Mouse (Mus musculus) testis, adult 2 months (tissue): ENCODE data around the gene 4931429L15Rik. TPM values are rescaled to one million over a fixed set of nuclear protein-coding genes. Genes with fewer than 3 reads are reported as not detected.

Source experiments
- H3K27ac ChIP-seq: fragments of 200-500 bp; 2 replicates; pipeline ENCODE4 v1.5.1; 2012; ENCODE audit warnings: low read depth, low read length; ENCODE audit not compliant: control insufficient read depth, insufficient read depth
- H3K27me3 ChIP-seq: fragments of 200-500 bp; 2 replicates; pipeline ENCODE4 v1.6.1; 2012; ENCODE audit warnings: mild to moderate bottlenecking, low read length, moderate library complexity; ENCODE audit not compliant: control insufficient read depth, insufficient read depth
- H3K36me3 ChIP-seq: fragments of 200-500 bp; 2 replicates; pipeline ENCODE4 v1.6.1; 2012; ENCODE audit warnings: mild to moderate bottlenecking, low read length; ENCODE audit not compliant: control insufficient read depth, insufficient read depth
- H3K4me1 ChIP-seq: fragments of 200-500 bp; 2 replicates; pipeline ENCODE4 v1.6.1; 2012; ENCODE audit warnings: low read length; ENCODE audit not compliant: control insufficient read depth, insufficient read depth
- H3K4me3 ChIP-seq: fragments of 200-500 bp; 2 replicates; pipeline ENCODE4 v1.5.1; 2012; ENCODE audit warnings: low read depth, mild to moderate bottlenecking, low read length, moderate library complexity, mixed read lengths; ENCODE audit not compliant: control insufficient read depth
- CTCF ChIP-seq: fragments of 200-500 bp; IDR thresholded peaks from 2 replicates; pipeline ENCODE4 v1.5.1; 2012; ENCODE audit warnings: low read depth, mild to moderate bottlenecking, inconsistent platforms, low read length, moderate library complexity; ENCODE audit not compliant: control insufficient read depth, insufficient read depth, insufficient replicate concordance
- POLR2A ChIP-seq: fragments of 200-500 bp; IDR thresholded peaks from 2 replicates; pipeline ENCODE4 v1.6.1; 2012; ENCODE audit warnings: low read depth, mild to moderate bottlenecking, inconsistent platforms, low read length, moderate library complexity; ENCODE audit not compliant: control insufficient read depth
- polyA plus RNA-seq: library from polyadenylated mRNA; depleted of rRNA; stranded (reverse); fragments of >200 nt; gene quantifications from 2 replicates; pipeline ENCODE4 v1.2.3, GENCODE M21; 2012

Gene 4931429L15Rik
- polyA plus RNA-seq, 1 experiment = 180 TPM

DNA sequence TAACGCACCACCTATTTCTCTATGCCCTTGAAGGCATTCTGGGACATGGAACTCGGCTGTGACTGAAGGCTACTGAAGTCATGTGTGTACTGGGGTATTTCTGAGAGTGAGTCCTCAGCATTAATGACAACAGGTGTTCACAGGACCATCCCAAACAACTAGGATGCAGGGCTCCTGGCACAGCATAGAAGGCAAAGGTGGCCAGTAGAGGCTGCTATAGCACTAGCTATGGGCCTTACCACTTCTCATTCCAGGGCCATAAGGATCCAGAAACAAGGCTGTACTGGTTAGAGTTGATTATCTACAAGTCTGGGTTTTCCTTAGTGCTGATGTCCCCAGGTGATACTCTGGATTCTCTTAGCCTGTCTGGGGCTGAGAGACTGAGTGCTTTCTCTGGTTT lies 4.9 kb downstream of the 4931429L15Rik start:
- H3K27me3 ChIP-seq = no peaks in the 10 kb centered on the region
- peaks cover 4% of the 10 kb centered on the region; the same call in 1 of the 2 replicates for H3K4me1 ChIP-seq
- peak overlapping the region; percentile 72 for H3K4me3 ChIP-seq
- no peaks in the 10 kb centered on the region for H3K36me3 ChIP-seq
- TF ChIP-seq CTCF = no peak
- no peak for TF ChIP-seq POLR2A
- no peak overlapping the region for H3K27ac ChIP-seq

DNA sequence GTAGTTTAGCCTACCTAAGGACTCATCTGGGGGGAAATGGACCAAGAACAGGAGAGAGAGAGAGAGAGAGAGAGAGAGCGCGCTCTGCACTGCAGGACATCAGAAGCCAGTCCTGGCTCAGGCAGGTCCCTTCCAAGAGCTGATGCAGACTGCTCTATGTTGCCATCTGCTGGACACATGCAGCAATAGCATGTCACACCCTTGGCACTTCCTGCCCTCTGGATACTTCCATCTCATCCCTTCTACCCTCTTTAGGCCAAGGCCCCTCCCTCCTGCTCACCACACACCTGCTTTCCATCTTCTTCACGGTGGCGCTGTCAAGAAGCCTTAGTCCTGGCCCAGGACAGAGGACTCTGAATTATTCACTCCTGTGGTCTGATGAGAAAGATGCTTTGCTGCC lies 5.3 kb downstream of the 4931429L15Rik start:
- no peak overlapping the region for H3K27ac ChIP-seq
- H3K36me3 ChIP-seq = no peaks in the 10 kb centered on the region
- H3K4me1 ChIP-seq = peaks cover 4% of the 10 kb centered on the region; the same call in 1 of the 2 replicates
- peak overlapping the region; percentile 72 for H3K4me3 ChIP-seq
- TF ChIP-seq CTCF (peak; percentile 95; the same call in 1 of the 2 replicates), POLR2A (no peak)
- H3K27me3 ChIP-seq = no peaks in the 10 kb centered on the region

DNA sequence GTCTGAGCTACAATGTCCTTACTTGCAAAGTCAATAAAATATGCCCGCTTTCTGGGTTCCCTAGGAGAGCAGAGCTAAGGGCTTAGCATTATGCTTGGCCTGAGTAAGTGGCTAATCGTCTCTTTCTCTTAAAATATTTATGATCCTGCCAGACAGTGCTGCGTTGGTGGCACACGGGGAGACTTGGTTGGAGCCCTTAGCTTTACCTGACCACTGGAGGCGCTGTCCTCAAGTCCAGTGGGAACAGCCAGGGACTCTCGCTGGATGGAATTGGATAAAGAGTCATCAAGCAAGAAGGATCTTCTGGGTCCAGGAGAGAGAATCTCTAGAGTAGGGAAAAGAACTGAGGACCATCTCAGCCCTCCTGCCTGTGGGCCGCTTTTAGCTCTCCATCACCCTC lies 10.7 kb downstream of the 4931429L15Rik start:
- Histone ChIP-seq H3K27me3 (no peaks in the 10 kb centered on the region), H3K4me1 (no peaks in the 10 kb centered on the region), H3K27ac (no peak overlapping the region), H3K36me3 (no peaks in the 10 kb centered on the region), H3K4me3 (no peak overlapping the region)
- no peak for TF ChIP-seq POLR2A
- peak; percentile 13; the same call in 1 of the 2 replicates for TF ChIP-seq CTCF

DNA sequence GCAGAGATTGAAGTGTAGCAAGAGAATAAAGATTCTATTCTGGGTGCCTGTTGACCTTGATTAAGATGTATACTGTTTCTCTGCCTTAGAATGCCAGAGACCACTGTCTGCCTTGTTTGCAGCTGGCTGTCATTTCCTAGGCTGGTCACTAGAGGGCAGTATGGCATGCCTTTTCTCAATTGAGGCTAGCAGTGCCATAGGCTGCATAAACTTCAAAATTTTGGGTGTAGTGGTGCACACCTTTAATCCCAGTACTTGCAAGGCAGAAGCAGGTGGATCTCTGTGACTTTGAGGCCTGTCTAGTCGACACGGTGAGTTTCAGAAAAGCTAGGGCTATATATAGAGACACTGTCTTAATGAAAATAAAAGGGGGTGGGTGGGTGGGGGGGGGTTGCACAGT lies 17.6 kb downstream of the 4931429L15Rik start:
- no peaks in the 10 kb centered on the region for H3K4me1 ChIP-seq
- no peak overlapping the region for H3K27ac ChIP-seq
- H3K4me3 ChIP-seq = no peak overlapping the region
- H3K36me3 ChIP-seq = no peaks in the 10 kb centered on the region
- TF ChIP-seq CTCF (peak; percentile 78; the same call in 1 of the 2 replicates), POLR2A (no peak)
- no peaks in the 10 kb centered on the region for H3K27me3 ChIP-seq

DNA sequence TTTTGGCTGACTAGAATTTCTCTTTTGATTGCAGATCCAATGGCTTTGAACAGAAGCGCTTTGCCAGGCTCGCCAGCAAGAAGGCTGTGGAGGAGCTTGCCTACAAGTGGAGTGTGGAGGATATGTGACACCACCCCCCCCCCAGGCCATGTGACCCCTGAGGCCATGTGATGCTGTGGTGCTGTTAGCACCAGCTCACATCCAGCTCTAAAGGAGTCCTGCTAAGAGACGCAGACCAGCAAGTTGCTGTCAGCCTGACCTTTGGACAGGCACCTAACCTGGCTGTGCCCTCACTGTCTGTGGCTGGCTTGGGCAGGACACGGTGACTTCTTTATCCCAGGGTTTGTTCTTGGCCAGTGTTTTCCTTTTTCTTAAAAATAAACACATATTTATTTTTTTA lies 21.4 kb downstream of the 4931429L15Rik start:
- no peaks in the 10 kb centered on the region for H3K36me3 ChIP-seq
- no peak overlapping the region for H3K4me3 ChIP-seq
- H3K27me3 ChIP-seq = no peaks in the 10 kb centered on the region
- TF ChIP-seq POLR2A (no peak), CTCF (no peak)
- H3K27ac ChIP-seq = no peak overlapping the region
- H3K4me1 ChIP-seq = no peaks in the 10 kb centered on the region

DNA sequence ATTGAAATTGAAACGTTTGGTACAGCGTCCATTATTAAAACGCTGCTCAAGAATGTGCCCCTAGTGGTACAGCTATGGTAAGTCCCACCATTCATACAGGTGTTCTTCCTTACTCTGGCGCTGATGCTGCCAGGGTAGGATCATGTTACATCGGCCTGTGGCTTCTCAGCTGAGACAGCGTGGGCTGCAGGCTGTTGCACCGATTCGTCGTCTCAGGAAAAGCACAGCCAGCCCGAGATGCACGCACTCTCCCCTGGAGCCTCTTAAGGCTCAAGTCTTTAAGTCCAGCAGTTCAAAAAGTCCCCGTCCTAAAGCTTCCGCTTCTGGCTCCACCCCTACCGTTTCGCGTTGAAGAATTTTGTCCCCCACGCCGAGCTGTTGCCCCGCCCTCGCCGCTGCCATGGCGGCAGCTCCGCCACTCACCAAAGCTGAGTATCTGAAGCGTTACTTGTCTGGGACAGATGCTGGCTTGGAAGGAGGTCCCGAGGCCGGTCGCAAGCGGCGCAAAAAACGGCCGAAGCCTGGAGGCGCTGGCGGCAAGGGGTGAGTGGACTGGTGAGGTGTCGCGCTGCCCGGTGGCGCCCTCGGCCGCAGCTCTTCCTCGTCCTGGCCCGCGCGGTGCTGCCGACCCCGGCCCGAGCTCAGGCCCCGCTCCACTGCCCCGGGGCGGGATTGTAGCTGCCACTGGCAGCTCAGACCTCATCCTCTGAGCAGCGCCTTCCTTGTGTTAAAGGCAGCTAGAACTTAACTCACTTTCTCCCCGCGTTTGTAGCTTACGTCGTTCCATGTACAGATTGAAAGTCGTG lies 37.0 kb downstream of the 4931429L15Rik start, which contains the start of gene Bud13:
Gene Bud13, plus strand, starts transcription at position 378 of the 806 bp plus-strand sequence.
- Histone ChIP-seq H3K27ac (peak within 1 kb of the TSS; percentile 81), H3K36me3 (no peaks in the 10 kb centered on the region; the same call in none of the 2 replicates), H3K4me3 (peak within 1 kb of the TSS; percentile 96), H3K4me1 (no peaks in the 10 kb centered on the region; the same call in 1 of the 2 replicates), H3K27me3 (no peaks in the 10 kb centered on the region)
- TF ChIP-seq CTCF (peak; percentile 25; the same call in 1 of the 2 replicates), POLR2A (peak; percentile 88)

DNA sequence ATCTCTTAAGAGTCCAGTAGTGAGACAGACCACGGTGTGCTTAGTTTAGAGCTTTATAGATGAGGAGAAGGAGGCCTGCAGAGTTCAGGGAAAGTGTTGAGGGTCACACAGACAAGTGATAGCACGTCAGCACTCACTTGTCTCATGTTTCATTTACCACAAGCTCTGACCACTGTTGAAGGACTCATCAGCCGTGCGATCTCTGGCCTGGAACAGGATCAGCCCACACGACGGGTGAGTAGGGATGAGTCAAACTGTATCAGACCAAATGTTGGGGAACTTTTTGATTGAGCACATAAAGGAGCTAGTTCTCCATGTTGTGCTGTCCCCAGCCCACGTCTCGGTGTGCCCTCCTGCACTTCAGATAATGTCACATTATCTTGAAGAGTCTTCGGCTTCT lies 45.3 kb downstream of the 4931429L15Rik start:
- TF ChIP-seq POLR2A (no peak), CTCF (no peak)
- Histone ChIP-seq H3K27me3 (no peaks in the 10 kb centered on the region), H3K36me3 (peaks cover 4% of the 10 kb centered on the region), H3K4me3 (no peak overlapping the region), H3K27ac (no peak overlapping the region), H3K4me1 (peaks cover 5% of the 10 kb centered on the region)
